Mouse (Mus musculus): ENCODE data around the gene Syt1. TPM values are rescaled to one million over a fixed set of nuclear protein-coding genes. Genes with fewer than 3 reads are reported as not detected.

The Syt1 gene
- polyA plus RNA-seq, 1 experiment from 2014 or later: 130 TPM

- H3K27me3 ChIP-seq (ENCODE audit: control insufficient read depth, insufficient read depth, low read length): no peaks in the 10 kb centered on the region
- no peaks in the 10 kb centered on the region for H3K9me3 ChIP-seq (ENCODE audit: control insufficient read depth, low read length)
- H3K36me3 ChIP-seq (ENCODE audit: control insufficient read depth, insufficient read depth, low read length): no peaks in the 10 kb centered on the region
- no peak for ATAC-seq (ENCODE audit: low read depth)
- no peak overlapping the region for H3K9ac ChIP-seq (replicated peaks; ENCODE audit: low read depth, low read length)
- no peak overlapping the region for H3K4me2 ChIP-seq (ENCODE audit: low read depth, low read length)
- H3K27ac ChIP-seq (ENCODE audit: low read depth, low read length): no peak overlapping the region
- H3K4me1 ChIP-seq (ENCODE audit: control insufficient read depth, insufficient read depth, low read length): peaks cover 7% of the 10 kb centered on the region
- no peak overlapping the region for H3K4me3 ChIP-seq (ENCODE audit: low read depth, low read length)
Observed at GRCm38 (mm10) chr10:108577611-108578010, 433.2 kb downstream of the Syt1 start.

- Histone ChIP-seq H3K36me3 (ENCODE audit: control insufficient read depth, insufficient read depth, low read length) (no peaks in the 10 kb centered on the region), H3K27ac (ENCODE audit: low read depth, low read length) (no peak overlapping the region), H3K4me3 (ENCODE audit: low read depth, low read length) (no peak overlapping the region), H3K4me2 (ENCODE audit: low read depth, low read length) (no peak overlapping the region), H3K9ac (replicated peaks; ENCODE audit: low read depth, low read length) (no peak overlapping the region), H3K27me3 (ENCODE audit: control insufficient read depth, insufficient read depth, low read length) (no peaks in the 10 kb centered on the region), H3K9me3 (ENCODE audit: control insufficient read depth, low read length) (no peaks in the 10 kb centered on the region), H3K4me1 (ENCODE audit: control insufficient read depth, insufficient read depth, low read length) (0 out of 2 replicates have a peak, but pooled peaks cover 3% of the 10 kb centered on the region)
- no peak for ATAC-seq (ENCODE audit: low read depth)
- 49% methylated on average over 4 of the region's 4 CpGs for WGBS
Observed at GRCm38 (mm10) chr10:108572764-108573163, 438.0 kb downstream of the Syt1 start.

GRCm38 (mm10) chr10:108571104-108571503 lies 439.7 kb downstream of the Syt1 start:
- no peak overlapping the region for H3K4me2 ChIP-seq (ENCODE audit: low read depth, low read length)
- H3K36me3 ChIP-seq (ENCODE audit: control insufficient read depth, insufficient read depth, low read length): no peaks in the 10 kb centered on the region
- H3K9ac ChIP-seq (replicated peaks; ENCODE audit: low read depth, low read length): no peak overlapping the region
- WGBS: 39% methylated on average over 5 of the region's 5 CpGs
- H3K27ac ChIP-seq (ENCODE audit: low read depth, low read length): no peak overlapping the region
- no peaks in the 10 kb centered on the region for H3K9me3 ChIP-seq (ENCODE audit: control insufficient read depth, low read length)
- no peak overlapping the region for H3K4me3 ChIP-seq (ENCODE audit: low read depth, low read length)
- H3K4me1 ChIP-seq (ENCODE audit: control insufficient read depth, insufficient read depth, low read length): 0 out of 2 replicates have a peak, but pooled peaks cover 3% of the 10 kb centered on the region
- H3K27me3 ChIP-seq (ENCODE audit: control insufficient read depth, insufficient read depth, low read length): no peaks in the 10 kb centered on the region
- no peak for ATAC-seq (ENCODE audit: low read depth)

GRCm38 (mm10) chr10:108569568-108570139 lies 441.1 kb downstream of the Syt1 start:
- H3K9me3 ChIP-seq (ENCODE audit: control insufficient read depth, low read length): no peaks in the 10 kb centered on the region
- no peak overlapping the region for H3K9ac ChIP-seq (replicated peaks; ENCODE audit: low read depth, low read length)
- 0 out of 2 replicates have a peak, but pooled peaks have one; percentile 53 for ATAC-seq (ENCODE audit: low read depth)
- no peak overlapping the region for H3K4me2 ChIP-seq (ENCODE audit: low read depth, low read length)
- no peaks in the 10 kb centered on the region for H3K36me3 ChIP-seq (ENCODE audit: control insufficient read depth, insufficient read depth, low read length)
- H3K4me3 ChIP-seq (ENCODE audit: low read depth, low read length): no peak overlapping the region
- 53% methylated on average over 6 of the region's 6 CpGs for WGBS
- no peaks in the 10 kb centered on the region for H3K27me3 ChIP-seq (ENCODE audit: control insufficient read depth, insufficient read depth, low read length)
- 0 out of 2 replicates have a peak, but pooled peaks cover 3% of the 10 kb centered on the region for H3K4me1 ChIP-seq (ENCODE audit: control insufficient read depth, insufficient read depth, low read length)
- no peak overlapping the region for H3K27ac ChIP-seq (ENCODE audit: low read depth, low read length)

- ATAC-seq (ENCODE audit: low read depth): no peak
- Histone ChIP-seq H3K4me1 (ENCODE audit: control insufficient read depth, insufficient read depth, low read length) (0 out of 2 replicates have a peak, but pooled peaks cover 3% of the 10 kb centered on the region), H3K4me3 (ENCODE audit: low read depth, low read length) (no peak overlapping the region), H3K36me3 (ENCODE audit: control insufficient read depth, insufficient read depth, low read length) (no peaks in the 10 kb centered on the region), H3K27me3 (ENCODE audit: control insufficient read depth, insufficient read depth, low read length) (no peaks in the 10 kb centered on the region), H3K4me2 (ENCODE audit: low read depth, low read length) (no peak overlapping the region), H3K27ac (ENCODE audit: low read depth, low read length) (no peak overlapping the region), H3K9ac (replicated peaks; ENCODE audit: low read depth, low read length) (no peak overlapping the region), H3K9me3 (ENCODE audit: control insufficient read depth, low read length) (no peaks in the 10 kb centered on the region)
- WGBS: 35% methylated on average over 6 of the region's 6 CpGs
Observed at GRCm38 (mm10) chr10:108568925-108569324, 441.9 kb downstream of the Syt1 start.

GRCm38 (mm10) chr10:108568136-108568535 lies 442.6 kb downstream of the Syt1 start:
- Histone ChIP-seq H3K27me3 (ENCODE audit: control insufficient read depth, insufficient read depth, low read length) (no peaks in the 10 kb centered on the region), H3K9ac (replicated peaks; ENCODE audit: low read depth, low read length) (no peak overlapping the region), H3K4me3 (ENCODE audit: low read depth, low read length) (no peak overlapping the region), H3K4me1 (ENCODE audit: control insufficient read depth, insufficient read depth, low read length) (0 out of 2 replicates have a peak, but pooled peaks cover 3% of the 10 kb centered on the region), H3K27ac (ENCODE audit: low read depth, low read length) (no peak overlapping the region; the same call in 1 of the 2 replicates), H3K9me3 (ENCODE audit: control insufficient read depth, low read length) (no peaks in the 10 kb centered on the region), H3K4me2 (ENCODE audit: low read depth, low read length) (no peak overlapping the region), H3K36me3 (ENCODE audit: control insufficient read depth, insufficient read depth, low read length) (no peaks in the 10 kb centered on the region)
- WGBS: 2% methylated on average over 8 of the region's 8 CpGs
- ATAC-seq (ENCODE audit: low read depth): peak; percentile 55; the same call in 1 of the 2 replicates

GRCm38 (mm10) chr10:108567456-108567855 lies 443.3 kb downstream of the Syt1 start:
- Histone ChIP-seq H3K9ac (replicated peaks; ENCODE audit: low read depth, low read length) (no peak overlapping the region), H3K27me3 (ENCODE audit: control insufficient read depth, insufficient read depth, low read length) (no peaks in the 10 kb centered on the region), H3K9me3 (ENCODE audit: control insufficient read depth, low read length) (no peaks in the 10 kb centered on the region), H3K4me3 (ENCODE audit: low read depth, low read length) (no peak overlapping the region), H3K4me1 (ENCODE audit: control insufficient read depth, insufficient read depth, low read length) (0 out of 2 replicates have a peak, but pooled peaks cover 3% of the 10 kb centered on the region), H3K27ac (ENCODE audit: low read depth, low read length) (no peak overlapping the region), H3K4me2 (ENCODE audit: low read depth, low read length) (no peak overlapping the region), H3K36me3 (ENCODE audit: control insufficient read depth, insufficient read depth, low read length) (no peaks in the 10 kb centered on the region)
- 93% methylated on average over 6 of the region's 6 CpGs for WGBS
- ATAC-seq (ENCODE audit: low read depth): no peak

GRCm38 (mm10) chr10:108559607-108559908 lies 451.2 kb downstream of the Syt1 start:
- ATAC-seq (ENCODE audit: low read depth): no peak
- H3K4me1 ChIP-seq (ENCODE audit: control insufficient read depth, insufficient read depth, low read length): peaks cover 5% of the 10 kb centered on the region; the same call in 1 of the 2 replicates

GRCm38 (mm10) chr10:108558812-108559606 lies 451.8 kb downstream of the Syt1 start:
- H3K9me3 ChIP-seq (ENCODE audit: control insufficient read depth, low read length): no peaks in the 10 kb centered on the region
- peak; percentile 41; the same call in 1 of the 2 replicates for ATAC-seq (ENCODE audit: low read depth)
- H3K4me3 ChIP-seq (ENCODE audit: low read depth, low read length): no peak overlapping the region
- no peaks in the 10 kb centered on the region for H3K36me3 ChIP-seq (ENCODE audit: control insufficient read depth, insufficient read depth, low read length)
- no peak overlapping the region for H3K27ac ChIP-seq (ENCODE audit: low read depth, low read length)
- peaks cover 5% of the 10 kb centered on the region; the same call in 1 of the 2 replicates for H3K4me1 ChIP-seq (ENCODE audit: control insufficient read depth, insufficient read depth, low read length)
- H3K4me2 ChIP-seq (ENCODE audit: low read depth, low read length): no peak overlapping the region
- no peaks in the 10 kb centered on the region for H3K27me3 ChIP-seq (ENCODE audit: control insufficient read depth, insufficient read depth, low read length)
- no peak overlapping the region for H3K9ac ChIP-seq (replicated peaks; ENCODE audit: low read depth, low read length)
- 60% methylated on average over 19 of the region's 19 CpGs for WGBS

More at GRCm38 (mm10) chr10:108559607-108559908, 451.2 kb downstream of the Syt1 start:
- no peaks in the 10 kb centered on the region for H3K36me3 ChIP-seq (ENCODE audit: control insufficient read depth, insufficient read depth, low read length)
- 53% methylated on average over 2 of the region's 2 CpGs for WGBS
- H3K27me3 ChIP-seq (ENCODE audit: control insufficient read depth, insufficient read depth, low read length): no peaks in the 10 kb centered on the region
- no peak overlapping the region for H3K4me3 ChIP-seq (ENCODE audit: low read depth, low read length)
- H3K9ac ChIP-seq (replicated peaks; ENCODE audit: low read depth, low read length): no peak overlapping the region
- H3K9me3 ChIP-seq (ENCODE audit: control insufficient read depth, low read length): no peaks in the 10 kb centered on the region
- no peak overlapping the region for H3K4me2 ChIP-seq (ENCODE audit: low read depth, low read length)
- H3K27ac ChIP-seq (ENCODE audit: low read depth, low read length): peak overlapping the region; percentile 16; the same call in 1 of the 2 replicates

Measured in neural tube, embryonic 14.5 days (tissue).